Mouse (Mus musculus) heart, postnatal 0 days (tissue): ENCODE data around the gene Col8a2.

Experiments used
- CTCF ChIP-seq: IDR thresholded peaks from 2 replicates; pipeline ENCODE4 v1.5.1; 2016; ENCODE audit warnings: antibody characterized with exemption, control low read depth, low read depth
- EP300 ChIP-seq: IDR thresholded peaks from 2 replicates; pipeline ENCODE4 v1.6.1; 2016; ENCODE audit warnings: antibody characterized with exemption, low read depth

- TF ChIP-seq CTCF: no peak
- TF ChIP-seq EP300: no peak
Observed at GRCm38 (mm10) chr4:126261675-126262074, 24.9 kb upstream of the Col8a2 start.
